Mouse (Mus musculus): ENCODE data around the gene Palm3.

GRCm38 (mm10) chr8:83990170-83990569, 31.1 kb upstream of the Palm3 start:
- TF ChIP-seq POLR2A (IDR thresholded peaks at IDR 0.05; ENCODE audit: borderline replicate concordance, control insufficient read depth, low read depth, low read length) (no peak), CTCF (IDR thresholded peaks at IDR 0.05; ENCODE audit: control insufficient read depth, insufficient read depth, low read length) (no peak)

All from bone marrow, adult 2 months (tissue).